Mouse (Mus musculus): ENCODE data around the gene Tat. TPM values are rescaled to one million over a fixed set of nuclear protein-coding genes. Genes with fewer than 3 reads are reported as not detected.

The Tat gene
- total RNA-seq, 2 experiments from 2014 or later: 0.50 to 3.6 TPM

- no peak for DNase-seq
These were observed 7.7 kb upstream of the Tat start for GRCm38 (mm10) chr8:109982386-109983105.

GRCm38 (mm10) chr8:109983944-109984343, 6.3 kb upstream of the Tat start:
- DNase-seq: peak in 1 of 2 experiments; percentile 37

- DNase-seq: peak in 1 of 2 experiments; percentile 18
These were observed 3.9 kb upstream of the Tat start for GRCm38 (mm10) chr8:109986384-109986783.

- peak in 1 of 2 experiments; percentile 35 for DNase-seq
These were observed 2.5 kb upstream of the Tat start for GRCm38 (mm10) chr8:109987776-109988175.

- no peak for DNase-seq
These were observed 1.1 kb upstream of the Tat start for GRCm38 (mm10) chr8:109989151-109989550.

GRCm38 (mm10) chr8:109992166-109992565, 1.9 kb downstream of the Tat start:
- DNase-seq: no peak

GRCm38 (mm10) chr8:109992951-109993350, 2.7 kb downstream of the Tat start:
- DNase-seq: no peak

GRCm38 (mm10) chr8:109997381-109997780, 7.1 kb downstream of the Tat start:
- DNase-seq: no peak

GRCm38 (mm10) chr8:109998066-109998465, 7.8 kb downstream of the Tat start:
- no peak for DNase-seq

GRCm38 (mm10) chr8:109999974-110000373, 9.7 kb downstream of the Tat start:
- no peak for DNase-seq

- no peak for DNase-seq
These were observed 12.7 kb downstream of the Tat start for GRCm38 (mm10) chr8:110002953-110003352.

GRCm38 (mm10) chr8:110004300-110004699, 14.1 kb downstream of the Tat start:
- no peak for DNase-seq

- no peak for DNase-seq
These were observed 16.2 kb downstream of the Tat start for GRCm38 (mm10) chr8:110006312-110007023.

GRCm38 (mm10) chr8:110008228-110008994, 18.2 kb downstream of the Tat start:
- no peak for DNase-seq

GRCm38 (mm10) chr8:110008995-110009446, 18.8 kb downstream of the Tat start:
- DNase-seq: no peak

GRCm38 (mm10) chr8:110010868-110011267, 20.6 kb downstream of the Tat start:
- DNase-seq: peak in 1 of 2 experiments; percentile 57

GRCm38 (mm10) chr8:110022081-110022480, 31.8 kb downstream of the Tat start:
- peak in 1 of 2 experiments; percentile 14 for DNase-seq

- no peak for DNase-seq
These were observed 32.6 kb downstream of the Tat start for GRCm38 (mm10) chr8:110022768-110023344.

- peak in 1 of 2 experiments; percentile 18 for DNase-seq
These were observed 43.5 kb downstream of the Tat start for GRCm38 (mm10) chr8:110033771-110034170.

GRCm38 (mm10) chr8:110034331-110034730, 44.1 kb downstream of the Tat start:
- DNase-seq: no peak

GRCm38 (mm10) chr8:110036156-110036555, 45.9 kb downstream of the Tat start:
- DNase-seq: no peak

- no peak for DNase-seq
These were observed 49.0 kb downstream of the Tat start for GRCm38 (mm10) chr8:110039216-110039615.
